Mouse (Mus musculus) gastrocnemius, postnatal 25 days (tissue): ENCODE data around the gene Mrps35. TPM values are rescaled to one million over a fixed set of nuclear protein-coding genes. Genes with fewer than 3 reads are reported as not detected.

ENCODE experiments used
- DNase-seq: peaks from one replicate; pipeline ENCODE4 v3.0.0; 2022
- total RNA-seq, 2 experiments: library from RNA; stranded (reverse); gene quantifications; 1 replicate in 1 of 2; 2 replicates in 1 of 2; pipeline ENCODE4 v1.2.3; 2021

The Mrps35 gene
- total RNA-seq, 2 experiments from 2014 or later, result 51.7 to 59.4 TPM

DNA sequence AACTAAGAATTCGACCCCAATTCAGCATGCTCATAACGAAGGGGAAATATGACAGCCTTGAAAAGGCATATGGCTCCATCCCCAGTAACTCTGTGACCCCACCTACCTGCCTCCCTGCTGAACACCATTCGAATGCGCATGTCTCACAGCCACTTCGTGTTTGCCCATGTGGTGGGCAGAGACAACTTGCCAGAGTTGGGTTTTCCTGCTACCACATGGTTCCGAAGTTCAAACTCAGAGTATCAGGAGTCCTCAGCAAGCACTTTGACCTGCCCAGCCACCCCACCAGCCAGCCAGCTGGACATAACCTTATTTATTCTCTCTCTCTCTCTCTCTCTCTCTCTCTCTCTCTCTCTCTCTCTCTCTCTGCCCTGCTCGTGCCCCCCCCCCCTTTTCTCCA lies 45.2 kb downstream of the Mrps35 start:
- no peak for DNase-seq

DNA sequence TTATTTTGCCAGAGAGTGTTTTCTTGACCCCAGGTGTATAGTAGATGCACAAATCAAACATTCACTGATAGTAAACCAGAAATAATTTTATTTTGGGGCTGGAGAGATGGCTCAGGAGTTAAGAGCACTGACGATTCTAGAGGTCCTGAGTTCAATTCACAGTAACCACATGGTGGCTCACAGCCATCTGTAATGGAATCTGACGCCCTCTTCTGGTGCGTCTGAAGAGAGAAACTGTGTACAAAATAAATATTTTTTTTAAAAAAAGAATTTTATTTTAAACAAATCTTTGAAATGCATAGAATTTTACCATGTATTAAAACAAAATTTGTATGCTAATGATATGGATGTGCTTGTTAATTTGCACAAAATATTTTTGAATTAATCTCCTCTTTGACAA lies 46.0 kb downstream of the Mrps35 start:
- no peak for DNase-seq

DNA sequence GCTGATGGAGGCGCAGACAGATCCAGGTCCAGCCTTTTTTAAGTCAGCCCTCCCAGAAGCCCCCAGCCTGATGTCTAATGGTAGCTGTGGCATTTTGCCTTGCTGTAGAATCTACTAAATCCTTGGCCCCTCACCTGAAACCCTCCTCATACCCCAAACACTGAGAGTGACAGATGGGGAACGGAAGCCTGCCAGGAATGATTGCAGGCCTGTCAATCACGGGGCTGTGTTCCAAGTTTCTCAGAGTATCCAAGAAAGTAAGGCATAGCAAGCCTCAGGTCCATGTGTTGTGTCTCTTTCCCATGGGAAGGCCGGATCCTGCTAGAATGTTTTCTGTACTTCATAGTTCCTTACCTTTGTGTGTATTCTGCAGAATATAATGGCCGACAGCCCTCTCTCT lies 47.6 kb downstream of the Mrps35 start:
- no peak for DNase-seq

- DNase-seq, result peak; percentile 81
Measured at GRCm38 (mm10) chr6:147091136-147092120, 48.9 kb downstream of the Mrps35 start, which contains the start of gene Klhl42. TSS of gene Klhl42 (plus strand) at chr6:147091379.

DNA sequence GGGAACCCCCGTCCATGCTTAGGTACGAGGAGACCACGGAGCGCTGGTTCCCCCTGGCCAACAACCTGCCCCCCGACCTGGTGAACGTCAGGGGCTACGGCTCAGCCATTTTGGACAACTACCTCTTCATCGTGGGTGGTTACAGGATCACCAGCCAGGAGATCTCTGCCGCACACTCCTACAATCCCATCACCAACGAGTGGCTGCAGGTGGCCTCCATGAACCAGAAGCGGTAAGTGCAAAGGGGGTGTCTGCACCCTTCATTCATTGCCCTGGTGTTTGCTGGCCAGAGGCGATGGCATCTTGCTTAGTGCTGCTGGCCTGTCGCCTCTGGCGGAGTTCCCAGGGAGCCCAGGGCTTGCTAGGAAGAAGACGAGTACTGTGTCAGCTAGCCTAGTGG lies 49.6 kb downstream of the Mrps35 start:
- DNase-seq, result peak; percentile 58

GRCm38 (mm10) chr6:147094771-147095170 lies 52.2 kb downstream of the Mrps35 start:
- no peak for DNase-seq

DNA sequence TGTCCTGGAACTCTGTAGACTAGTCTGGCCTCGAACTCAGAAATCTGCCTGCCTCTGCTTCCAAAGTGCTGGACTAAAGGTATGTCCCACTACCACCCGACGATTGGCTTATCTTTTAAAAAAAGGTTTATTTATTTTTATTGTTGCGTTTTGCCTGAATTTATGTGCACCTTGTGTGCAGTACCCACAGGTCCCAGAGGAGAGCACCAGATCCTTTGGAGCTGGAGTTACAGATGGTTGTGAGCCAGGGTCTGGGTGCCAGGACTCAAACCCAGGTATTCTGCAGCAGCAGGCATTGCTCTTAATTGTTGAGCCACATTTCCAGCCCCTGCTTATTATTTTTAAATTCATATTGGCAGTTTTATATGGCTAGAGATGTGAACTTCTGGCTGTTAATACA lies 53.5 kb downstream of the Mrps35 start:
- DNase-seq, result no peak

- no peak for DNase-seq
Measured at GRCm38 (mm10) chr6:147096934-147097333, 54.4 kb downstream of the Mrps35 start.

DNA sequence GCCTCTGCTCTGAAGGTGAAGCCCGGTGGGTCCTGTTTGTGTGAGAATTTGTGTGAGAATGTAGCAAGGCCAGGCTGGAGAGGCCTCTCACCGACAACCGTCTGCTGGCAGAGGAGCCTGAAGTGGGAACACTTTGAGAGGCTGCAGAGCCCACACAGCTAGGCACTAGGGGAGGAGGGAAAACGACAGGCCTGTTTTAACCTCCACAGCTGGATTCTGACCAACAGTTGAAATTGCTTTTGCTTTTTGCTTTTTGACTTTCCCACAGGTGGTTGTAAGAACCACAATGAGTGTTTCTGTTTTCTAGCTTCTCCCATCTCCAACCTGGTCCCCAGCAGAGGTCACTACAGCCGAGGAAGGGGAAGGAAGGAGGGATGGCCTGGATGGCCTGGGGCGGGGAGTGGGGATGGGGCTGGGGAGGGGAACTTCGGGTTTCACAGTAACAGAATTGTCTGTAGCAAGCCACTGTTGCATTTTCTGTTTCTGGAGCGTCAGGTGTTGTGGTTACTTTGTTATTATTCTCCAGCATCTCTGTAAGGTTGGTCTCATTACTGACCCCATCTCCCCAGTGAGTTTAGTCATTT lies 54.9 kb downstream of the Mrps35 start:
- no peak for DNase-seq

DNA sequence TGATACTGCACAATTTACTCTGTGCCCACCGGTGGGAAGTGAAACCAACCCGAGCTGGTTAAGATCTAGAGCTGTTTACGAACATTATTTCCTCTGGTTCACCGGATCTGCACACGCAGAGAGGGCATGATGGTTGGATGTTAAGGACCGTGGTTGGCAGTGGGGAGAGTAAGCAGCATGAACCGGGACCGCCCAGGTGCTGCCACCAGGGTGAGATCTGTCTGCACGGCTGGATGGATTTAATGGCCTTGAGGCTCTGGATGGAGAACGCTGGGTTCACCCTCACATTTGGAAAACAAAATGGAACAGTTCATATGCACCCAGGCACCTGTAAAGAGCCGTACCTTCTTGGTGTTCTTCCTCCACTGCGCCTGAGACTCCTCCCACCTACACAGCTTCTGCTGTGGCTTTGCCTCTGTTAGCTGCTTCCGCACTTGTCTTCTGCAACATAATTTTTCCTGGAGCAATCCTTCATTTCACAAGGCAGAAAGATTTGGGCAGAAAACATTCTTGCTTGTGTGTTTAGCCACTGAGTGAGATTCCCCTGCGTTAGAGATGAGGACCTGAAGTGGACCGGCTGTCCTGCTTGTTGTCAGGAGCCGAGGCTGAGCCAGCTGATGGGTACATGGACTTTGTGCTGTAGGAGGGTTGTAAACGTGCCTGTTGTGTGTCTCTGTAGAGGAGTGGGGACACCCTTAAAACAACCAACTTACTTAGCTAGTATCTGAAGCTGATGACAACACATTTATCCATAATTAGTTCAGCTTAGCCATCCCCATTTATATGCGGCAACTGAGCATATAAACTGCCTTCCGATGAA lies 57.1 kb downstream of the Mrps35 start:
- DNase-seq, result no peak

GRCm38 (mm10) chr6:147102293-147102692 lies 59.7 kb downstream of the Mrps35 start:
- no peak for DNase-seq

GRCm38 (mm10) chr6:147105529-147105928 lies 63.0 kb downstream of the Mrps35 start:
- DNase-seq, result no peak

DNA sequence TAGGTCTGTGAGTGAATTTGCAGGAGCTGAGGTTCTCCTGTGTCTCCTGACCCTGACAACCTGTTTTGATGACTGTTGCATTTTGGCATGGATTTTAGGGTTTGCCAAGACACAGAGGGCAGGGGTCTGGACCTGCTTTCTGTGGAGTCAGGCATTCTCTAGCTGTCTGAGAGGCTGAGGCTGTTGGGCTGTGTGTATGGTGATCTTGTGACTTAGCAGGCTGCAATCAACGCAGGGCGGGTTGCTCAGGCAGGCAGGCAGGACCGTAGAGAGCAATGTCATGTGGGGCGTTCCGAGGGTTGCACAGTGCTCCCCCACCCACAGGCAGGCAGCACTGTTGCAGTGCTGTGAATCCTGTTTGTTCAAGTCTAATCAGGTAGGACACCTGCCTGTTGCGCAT lies 64.2 kb downstream of the Mrps35 start:
- no peak for DNase-seq

DNA sequence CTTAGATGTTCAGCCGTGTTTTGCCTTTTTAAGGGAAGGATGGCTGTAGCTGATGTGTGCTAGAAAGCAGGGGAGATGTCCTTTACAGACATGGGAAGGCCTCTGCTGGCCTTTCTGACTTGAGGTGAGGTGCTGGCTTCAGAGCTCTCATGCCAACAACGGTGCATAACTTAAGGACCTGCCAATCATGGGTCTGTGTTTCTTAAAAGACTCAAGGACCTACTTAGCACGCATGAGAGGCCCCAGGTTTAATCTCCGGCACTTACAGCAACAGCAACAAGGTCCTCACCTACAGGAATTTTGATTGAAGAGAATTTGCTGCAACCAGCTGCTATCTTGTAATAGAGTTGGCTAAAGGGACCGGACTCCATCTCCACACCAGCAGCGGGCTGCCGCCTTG lies 66.7 kb downstream of the Mrps35 start:
- DNase-seq, result no peak

- peak; percentile 71 for DNase-seq
Measured at GRCm38 (mm10) chr6:147116579-147116978, 74.0 kb downstream of the Mrps35 start.

GRCm38 (mm10) chr6:147117764-147118163 lies 75.2 kb downstream of the Mrps35 start:
- DNase-seq, result no peak

- DNase-seq, result no peak
Measured at GRCm38 (mm10) chr6:147118190-147118589, 75.6 kb downstream of the Mrps35 start.

- no peak for DNase-seq
Measured at GRCm38 (mm10) chr6:147121320-147121719, 78.8 kb downstream of the Mrps35 start.
